Mouse (Mus musculus): Measurements from ENCODE around the gene Olfr1283.
"Not testable (repeated sequence)": the region's sequence is repeated elsewhere in the genome, so short reads cannot be mapped to it uniquely, and the experiment has no call there.

The Olfr1283 gene

GRCm38 (mm10) chr2:111366490-111366889 lies at the start of gene Olfr1283:
Gene Olfr1283, plus strand, starts transcription at chr2:111366790.
- DNase-seq (ENCODE audit: low read depth, low spot score): no peak

GRCm38 (mm10) chr2:111326220-111326619 lies 40.4 kb upstream of the Olfr1283 start, which contains the start of gene Olfr1281:
Gene Olfr1281, plus strand, starts transcription at chr2:111326520.
- no peak for DNase-seq (ENCODE audit: low read depth, low spot score)

GRCm38 (mm10) chr2:111333721-111334120 lies 32.9 kb upstream of the Olfr1283 start:
- not testable (repeated sequence) for DNase-seq (ENCODE audit: low read depth, low spot score)

- DNase-seq (ENCODE audit: low read depth, low spot score): no peak
These were observed 30.6 kb upstream of the Olfr1283 start, which contains the start of gene Olfr1282 for GRCm38 (mm10) chr2:111335976-111336375. Gene Olfr1282, minus strand, starts transcription at chr2:111336076.

GRCm38 (mm10) chr2:111375222-111375621 lies 8.6 kb downstream of the Olfr1283 start, which contains the start of gene Olfr1284:
Gene Olfr1284, plus strand, starts transcription at chr2:111375522.
- DNase-seq (ENCODE audit: low read depth, low spot score): no peak
